Comparison of ENCODE assay signal across 8 mouse cellular contexts in genomic region chr10:68445876-68446796, GRCm38 (mm10).
A peak's percentile ranks its signal among the peaks of the same experiment; 100 is the strongest.
DNase-seq lines count a peak whose midpoint lies in the region; ATAC-seq and TF ChIP-seq lines count a peak whose summit lies in the region.

No protein-coding gene starts in this region.

- no peak for ATAC-seq in hindbrain, postnatal 0 days
- ATAC-seq in hindbrain, embryonic 14.5 days (ENCODE audit: low FRiP score), result no peak
- peak; percentile 20; the same call in 1 of the 2 replicates for ATAC-seq in heart, postnatal 0 days (ENCODE audit: insufficient read depth, low read depth)
- no peak for ATAC-seq in cerebellum, adult (ENCODE audit: insufficient number of reproducible peaks, low FRiP score, low TSS enrichment)

- TF ChIP-seq EP300 in heart, postnatal 0 days (IDR thresholded peaks at IDR 0.05; ENCODE audit: low read depth), result no peak

- H3K4me3 ChIP-seq in hindbrain, postnatal 0 days (ENCODE audit: low read length), result no peak overlapping the region
- no peak overlapping the region for H3K4me3 ChIP-seq in hindbrain, embryonic 14.5 days (replicated peaks; ENCODE audit: low read length)
- no peak overlapping the region for H3K4me3 ChIP-seq in heart, postnatal 0 days (ENCODE audit: low read depth, low read length)

- DNase-seq in hindbrain, postnatal 0 days (ENCODE audit: low spot score), result no peak
- DNase-seq in hindbrain, embryonic 14.5 days (ENCODE audit: low spot score), result no peak
- peak; percentile 10 for DNase-seq in heart, postnatal 0 days (ENCODE audit: low spot score)
- peak; percentile 24 for DNase-seq in liver
- peak; percentile 23 to 50 for DNase-seq in spleen, postnatal 10 days (ENCODE audit: low spot score in 2 of 2)
- no peak for DNase-seq in layer of hippocampus, postnatal 14 days (ENCODE audit: low spot score in 2 of 2)
- DNase-seq in layer of hippocampus, postnatal 25 days (ENCODE audit: extremely low spot score in 1 of 2, low spot score in 1 of 2), result no peak

- H3K27me3 ChIP-seq in hindbrain, postnatal 0 days (ENCODE audit: insufficient read depth, low read length), result no peaks in the 10 kb centered on the region
- H3K27me3 ChIP-seq in hindbrain, embryonic 14.5 days (ENCODE audit: control insufficient read depth, insufficient read depth, low read length), result no peaks in the 10 kb centered on the region
- H3K27me3 ChIP-seq in heart, postnatal 0 days (ENCODE audit: control insufficient read depth, insufficient read depth, low read length), result no peaks in the 10 kb centered on the region

- no peak overlapping the region for H3K4me2 ChIP-seq in hindbrain, postnatal 0 days (ENCODE audit: low read depth, low read length)
- H3K4me2 ChIP-seq in hindbrain, embryonic 14.5 days (replicated peaks), result no peak overlapping the region
- peak overlapping the region; percentile 27 for H3K4me2 ChIP-seq in heart, postnatal 0 days (ENCODE audit: low read depth, low read length)

- 68% methylated on average over 15 of the region's 15 CpGs for WGBS in hindbrain, postnatal 0 days
- 69% methylated on average over 15 of the region's 15 CpGs for WGBS in hindbrain, embryonic 14.5 days
- WGBS in heart, postnatal 0 days, result 23% methylated on average over 15 of the region's 15 CpGs

- no peak overlapping the region for H3K9ac ChIP-seq in hindbrain, postnatal 0 days (replicated peaks; ENCODE audit: low read length)
- H3K9ac ChIP-seq in hindbrain, embryonic 14.5 days, result no peak overlapping the region
- H3K9ac ChIP-seq in heart, postnatal 0 days (replicated peaks; ENCODE audit: low read depth, low read length), result no peak overlapping the region

- H3K9me3 ChIP-seq in hindbrain, postnatal 0 days (ENCODE audit: low read length), result no peaks in the 10 kb centered on the region
- no peaks in the 10 kb centered on the region for H3K9me3 ChIP-seq in hindbrain, embryonic 14.5 days (ENCODE audit: control insufficient read depth, low read length)
- H3K9me3 ChIP-seq in heart, postnatal 0 days (replicated peaks; ENCODE audit: control insufficient read depth, low read length), result no peaks in the 10 kb centered on the region

- H3K36me3 ChIP-seq in hindbrain, postnatal 0 days (ENCODE audit: insufficient read depth, low read length), result no peaks in the 10 kb centered on the region
- no peaks in the 10 kb centered on the region for H3K36me3 ChIP-seq in hindbrain, embryonic 14.5 days (replicated peaks; ENCODE audit: control insufficient read depth, insufficient read depth)
- no peaks in the 10 kb centered on the region for H3K36me3 ChIP-seq in heart, postnatal 0 days (replicated peaks; ENCODE audit: control insufficient read depth, insufficient read depth, low read length)

- H3K27ac ChIP-seq in hindbrain, postnatal 0 days, result peak overlapping the region; percentile 41; the same call in 1 of the 2 replicates
- H3K27ac ChIP-seq in hindbrain, embryonic 14.5 days, result no peak overlapping the region
- H3K27ac ChIP-seq in heart, postnatal 0 days (ENCODE audit: low read depth), result peak overlapping the region; percentile 70

- no peaks in the 10 kb centered on the region for H3K4me1 ChIP-seq in hindbrain, postnatal 0 days (ENCODE audit: insufficient read depth, low read length)
- no peaks in the 10 kb centered on the region for H3K4me1 ChIP-seq in hindbrain, embryonic 14.5 days (replicated peaks; ENCODE audit: control insufficient read depth, insufficient read depth, low read length)
- peaks cover 11% of the 10 kb centered on the region for H3K4me1 ChIP-seq in heart, postnatal 0 days (ENCODE audit: control insufficient read depth, insufficient read depth)

- no peak for TF ChIP-seq CTCF in hindbrain, postnatal 0 days (IDR thresholded peaks at IDR 0.05; ENCODE audit: low read depth)
- TF ChIP-seq CTCF in heart, postnatal 0 days (IDR thresholded peaks at IDR 0.05; ENCODE audit: low read depth), result no peak

Comparison
In these comparisons a context has a peak if more than half of its experiments do, and no peak if none do; other contexts are left out.
1. DNase-seq: peak in heart, postnatal 0 days (single experiment), liver (single experiment) and spleen, postnatal 10 days (2 of 2); none in hindbrain, postnatal 0 days (single experiment), hindbrain, embryonic 14.5 days (single experiment), layer of hippocampus, postnatal 14 days (0 of 2) and layer of hippocampus, postnatal 25 days (0 of 2).